Mouse (Mus musculus) small intestine, adult 2 months (tissue): ENCODE measurements around the gene Agpat4.

Experiments
- CTCF ChIP-seq: fragments of 200-500 bp; IDR thresholded peaks from 2 replicates; pipeline ENCODE4 v1.5.1; 2012; ENCODE audit warnings: low read depth, mild to moderate bottlenecking, control low read depth, inconsistent platforms, low read length, moderate library complexity, mixed read lengths; ENCODE audit not compliant: insufficient replicate concordance, insufficient read length; ENCODE audit errors: extremely low read depth
- POLR2A ChIP-seq: fragments of 200-500 bp; IDR thresholded peaks from 2 replicates; pipeline ENCODE4 v1.6.1; 2012; ENCODE audit warnings: low read depth, mild to moderate bottlenecking, control low read depth, inconsistent platforms, low read length, moderate library complexity

DNA sequence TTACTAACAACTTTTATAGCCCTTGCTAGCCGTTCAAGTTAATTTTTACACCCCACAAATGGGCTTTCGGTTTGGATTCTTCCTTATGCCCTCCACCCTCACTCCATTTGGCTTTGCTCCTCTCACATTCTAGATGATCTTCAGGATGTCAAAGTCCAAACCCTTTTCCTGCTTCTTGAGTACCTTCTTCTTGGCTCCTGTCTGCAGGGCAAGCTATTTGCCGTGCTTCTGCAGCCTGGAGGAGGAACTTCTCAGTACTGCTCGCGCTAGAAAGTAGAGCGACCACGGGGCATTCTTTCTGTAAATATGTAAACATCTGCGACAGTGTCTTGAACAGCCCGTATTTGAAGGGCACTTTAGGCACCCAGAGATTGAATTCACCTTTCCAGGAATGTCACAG lies 373 bp upstream of the Agpat4 start:
- no peak for TF ChIP-seq POLR2A
- no peak for TF ChIP-seq CTCF
